Mouse (Mus musculus): ENCODE measurements around the gene Suclg2. TPM values are rescaled to one million over a fixed set of nuclear protein-coding genes. Genes with fewer than 3 reads are reported as not detected.

Gene Suclg2
- total RNA-seq, 2 experiments from 2014 or later, result 46.0 to 58.8 TPM

DNA sequence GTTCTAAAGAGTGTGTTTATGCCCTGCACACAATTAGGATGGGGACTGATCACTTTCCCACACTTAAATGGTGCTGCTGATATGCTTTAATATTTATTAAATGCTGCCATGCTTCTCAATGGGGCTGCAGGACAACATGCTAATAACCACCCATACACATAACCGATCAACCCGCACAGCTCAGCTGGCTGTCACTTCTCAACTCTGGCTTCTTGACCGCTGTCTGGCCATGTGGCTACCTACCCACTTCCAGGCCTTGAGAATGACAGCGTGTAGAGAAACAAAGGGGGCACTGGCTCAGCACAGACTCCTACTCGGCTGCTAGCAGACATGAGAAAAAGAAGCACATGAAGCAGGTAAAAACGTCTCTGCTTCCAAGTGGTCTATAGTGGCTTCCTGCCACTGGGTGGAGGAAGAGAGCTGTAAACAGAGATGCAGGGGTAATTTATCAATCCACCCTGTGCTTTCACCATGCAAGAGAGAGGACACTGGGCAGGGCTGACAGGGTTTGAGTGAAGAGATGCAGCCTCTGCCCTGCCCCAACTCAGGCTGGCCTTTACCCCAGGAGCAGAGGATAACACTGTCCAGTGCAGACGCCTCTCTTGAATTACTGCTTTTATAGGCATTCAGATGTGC lies 234.3 kb downstream of the Suclg2 start:
- ATAC-seq (replicated peaks; ENCODE audit: poor library complexity), result peak; percentile 80

DNA sequence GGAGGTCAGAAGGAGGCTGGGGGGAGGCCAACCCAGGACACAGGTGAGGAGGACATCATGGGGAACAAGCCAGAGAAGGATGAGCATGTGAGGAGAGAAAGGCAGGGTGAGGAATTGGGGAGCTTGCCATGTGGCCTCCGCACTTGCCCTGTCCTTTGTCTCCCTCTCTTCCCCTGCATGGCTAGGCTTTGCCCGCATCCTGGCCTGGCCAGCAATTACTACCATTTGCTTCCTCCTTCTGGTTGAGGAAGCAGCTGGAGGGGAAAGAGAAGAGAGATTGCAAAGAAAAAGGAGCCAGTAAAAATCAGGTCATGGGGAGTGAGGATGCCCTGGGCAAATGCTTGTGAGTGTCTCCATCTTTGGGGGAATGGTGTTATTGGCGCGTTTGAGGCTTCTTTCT lies 234.9 kb downstream of the Suclg2 start:
- ATAC-seq (replicated peaks; ENCODE audit: poor library complexity), result no peak

DNA sequence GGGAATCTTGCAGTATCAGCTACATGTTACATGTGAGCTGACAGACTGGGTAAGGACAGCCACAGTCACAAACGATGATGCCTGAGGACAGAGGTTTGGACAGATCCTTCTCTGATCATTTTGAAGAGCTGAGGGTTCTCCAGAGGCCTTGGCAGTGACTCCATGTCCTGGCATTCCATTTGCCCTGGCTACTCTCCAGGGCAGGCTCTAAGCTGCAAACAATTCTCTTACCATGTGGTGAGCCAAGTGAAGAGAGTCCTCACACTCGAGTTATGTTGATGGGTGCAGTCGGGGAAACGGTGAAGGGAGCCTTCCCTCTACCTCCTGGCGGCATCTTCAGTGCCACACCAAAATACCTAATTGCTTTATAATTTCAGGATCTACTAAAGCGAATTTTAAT lies 235.5 kb downstream of the Suclg2 start:
- ATAC-seq (replicated peaks; ENCODE audit: poor library complexity), result no peak

DNA sequence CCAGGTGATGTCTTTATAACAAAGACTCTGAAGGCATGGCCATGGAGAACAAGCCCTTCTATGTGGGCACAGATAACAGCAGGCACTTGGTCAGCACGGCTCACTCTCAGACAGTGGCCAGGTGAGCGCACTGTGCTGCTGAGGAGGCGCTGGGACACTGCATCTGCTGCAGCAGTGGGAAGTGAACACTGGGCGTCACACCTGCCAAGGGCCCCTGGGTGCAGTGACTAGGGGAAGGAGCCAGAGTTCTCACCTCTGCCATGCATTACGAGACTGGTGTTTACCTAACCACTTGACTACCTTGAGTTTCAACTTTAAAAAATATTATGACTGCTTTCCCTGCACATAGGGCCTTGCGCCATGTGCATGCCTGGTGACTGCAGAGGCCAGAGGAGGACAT lies 238.8 kb downstream of the Suclg2 start:
- ATAC-seq (replicated peaks; ENCODE audit: poor library complexity), result no peak

DNA sequence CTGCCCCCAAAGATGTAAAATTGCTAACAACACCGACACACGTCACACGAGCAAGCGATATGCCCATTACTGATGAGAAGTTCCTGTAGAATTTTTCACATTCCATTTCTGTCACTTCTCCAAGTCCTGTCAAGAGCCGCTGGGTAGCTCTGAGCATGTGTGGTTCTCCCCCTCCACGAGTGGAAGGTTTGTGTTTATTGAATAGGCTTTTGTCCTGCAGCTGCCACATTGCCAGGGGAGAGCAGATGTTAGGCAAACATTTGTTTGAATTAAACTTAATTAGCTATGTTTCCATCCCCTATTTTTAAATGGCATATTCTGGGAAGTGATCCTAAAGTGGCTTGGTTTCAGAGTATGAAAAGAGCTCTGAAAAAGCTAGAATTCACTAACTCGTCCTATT lies 249.1 kb downstream of the Suclg2 start:
- ATAC-seq (replicated peaks; ENCODE audit: poor library complexity), result no peak

DNA sequence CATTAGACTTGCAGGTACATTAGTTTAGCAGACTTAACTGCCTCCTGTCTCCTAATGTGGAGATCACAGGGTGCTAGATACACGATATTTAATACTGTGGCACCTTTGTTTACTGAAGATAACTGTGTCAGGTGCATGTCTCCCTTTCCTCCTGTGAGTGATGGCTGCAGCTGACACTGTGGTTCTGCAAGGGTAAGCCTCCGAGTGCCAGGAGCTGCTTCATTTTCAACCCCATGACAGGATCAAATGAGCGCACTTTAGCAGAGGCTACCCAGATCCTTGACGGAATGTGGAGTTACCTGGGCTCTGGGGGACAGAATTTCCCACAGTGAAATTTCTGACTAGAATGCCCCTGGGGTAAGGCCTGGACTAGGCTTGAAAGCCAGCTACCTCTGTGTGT lies 253.3 kb downstream of the Suclg2 start:
- no peak for ATAC-seq (replicated peaks; ENCODE audit: poor library complexity)

DNA sequence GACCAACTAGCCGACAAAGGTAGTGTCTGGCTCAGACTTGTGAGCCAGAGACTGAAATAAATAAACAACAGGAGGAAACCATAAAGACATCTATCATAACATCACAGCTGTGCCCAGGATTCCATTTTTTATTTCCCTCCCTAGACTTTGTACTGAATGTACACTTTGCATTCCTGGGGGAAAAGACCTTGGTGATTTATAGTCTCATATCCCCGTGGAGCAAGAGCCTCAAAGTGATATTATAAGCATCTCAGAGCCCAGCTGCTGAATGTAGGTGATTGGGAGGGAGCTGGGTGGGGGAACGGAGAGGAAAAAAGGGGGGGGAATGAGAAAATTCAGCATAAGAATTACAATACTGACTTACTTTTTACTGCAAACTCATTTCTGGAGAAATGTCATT lies 259.2 kb downstream of the Suclg2 start:
- no peak for ATAC-seq (replicated peaks; ENCODE audit: poor library complexity)

DNA sequence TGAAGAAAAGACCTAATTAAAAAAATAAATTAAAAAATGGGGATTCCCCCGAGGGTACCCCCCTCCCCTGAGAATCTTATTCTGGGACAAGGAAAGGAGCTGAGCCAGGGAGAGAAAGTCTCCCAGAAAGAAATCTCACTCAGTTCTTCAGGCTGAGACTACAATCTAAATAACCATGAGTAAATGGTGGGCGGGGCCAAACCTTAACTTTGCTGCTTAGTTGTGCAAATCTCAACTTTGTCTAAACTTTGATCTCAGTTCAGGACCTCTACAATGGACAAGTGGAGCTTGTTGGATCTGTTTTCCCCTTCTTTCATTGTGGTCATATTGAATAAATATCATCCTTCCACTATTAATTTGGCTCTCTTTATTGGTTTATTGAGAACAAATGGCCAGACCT lies 272.4 kb downstream of the Suclg2 start:
- ATAC-seq (replicated peaks; ENCODE audit: poor library complexity), result no peak

DNA sequence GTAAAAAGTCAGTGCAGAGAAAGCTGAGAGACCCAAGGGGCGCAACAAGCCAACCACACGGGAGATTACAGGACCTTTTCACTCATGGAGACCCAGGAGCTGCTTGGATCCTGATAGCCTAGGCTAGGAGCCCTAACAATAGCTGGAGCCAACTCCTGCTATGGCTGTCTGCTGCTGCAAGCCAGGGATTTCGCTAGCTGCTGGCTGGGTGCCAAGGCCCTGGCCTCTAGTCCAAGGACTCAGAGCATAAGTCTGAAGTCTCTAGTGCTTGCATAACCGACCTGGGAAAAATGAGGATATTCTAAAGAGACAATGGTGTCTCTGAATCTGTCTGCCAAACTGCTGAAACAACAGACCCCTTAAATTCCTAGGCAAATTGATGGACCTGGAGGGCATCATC lies 273.6 kb downstream of the Suclg2 start:
- ATAC-seq (replicated peaks; ENCODE audit: poor library complexity), result no peak

All from megakaryocyte progenitor cell, adult 5-6 weeks (primary cell).